Mouse (Mus musculus) ES-E14 (cell line): ENCODE results near the gene Upk3b. TPM values are rescaled to one million over a fixed set of nuclear protein-coding genes. Genes with fewer than 3 reads are reported as not detected.
A peak's percentile ranks its signal among the peaks of the same experiment; 100 is the strongest.

ENCODE experiments used
- DNase-seq: peaks from one replicate; pipeline ENCODE4 v3.0.0-alpha.2; 2013; ENCODE audit warnings: low read depth, low spot score
- H3K27ac ChIP-seq: 2 replicates; pipeline ENCODE4 v1.5.1; 2012; ENCODE audit warnings: low read depth, mild to moderate bottlenecking, low read length, moderate library complexity, mixed read lengths; ENCODE audit not compliant: poor library complexity, insufficient read depth, severe bottlenecking
- H3K36me3 ChIP-seq: 2 replicates; pipeline ENCODE4 v1.6.1; 2012; ENCODE audit warnings: mild to moderate bottlenecking, low read length, moderate library complexity, mixed read lengths; ENCODE audit not compliant: control insufficient read depth, poor library complexity, insufficient read depth, severe bottlenecking
- H3K4me1 ChIP-seq, 2 experiments: fragments of 150-350 bp in 1 of 2; sonication (generic) in 1 of 2; 2 replicates each; pipeline ENCODE4 v1.6.1; 2012; ENCODE audit warnings: low read length in 2 of 2, mild to moderate bottlenecking in 1 of 2, mixed read lengths in 1 of 2; ENCODE audit not compliant: control insufficient read depth in 2 of 2, insufficient read depth in 2 of 2, poor library complexity in 1 of 2
- H3K4me3 ChIP-seq, 2 experiments: fragments of 150-350 bp in 1 of 2; sonication (generic) in 1 of 2; 2 replicates each; pipeline ENCODE4 v1.5.1; 2012; ENCODE audit warnings: low read length in 2 of 2, low read depth in 1 of 2, mild to moderate bottlenecking in 1 of 2, mixed read lengths in 1 of 2; ENCODE audit not compliant: insufficient read depth in 1 of 2, poor library complexity in 1 of 2, severe bottlenecking in 1 of 2
- H3K9ac ChIP-seq: 2 replicates; pipeline ENCODE4 v1.6.1; 2012; ENCODE audit warnings: low read depth, mild to moderate bottlenecking, low read length, mixed read lengths; ENCODE audit not compliant: poor library complexity, insufficient read depth, severe bottlenecking
- H3K9me3 ChIP-seq: fragments of 150-350 bp; sonication (generic); 2 replicates; pipeline ENCODE4 v1.6.1; 2012; ENCODE audit warnings: low read depth, mild to moderate bottlenecking, low read length; ENCODE audit not compliant: control insufficient read depth, insufficient read depth
- CHD2 ChIP-seq: IDR thresholded peaks from 2 replicates; pipeline ENCODE4 v1.6.1; 2014; ENCODE audit warnings: mild to moderate bottlenecking, low read depth, low read length, inconsistent platforms
- HCFC1 ChIP-seq: IDR thresholded peaks from 2 replicates; pipeline ENCODE4 v1.6.1; 2012; ENCODE audit warnings: low read length, inconsistent platforms, borderline replicate concordance; ENCODE audit not compliant: insufficient read depth
- MAFK ChIP-seq: IDR thresholded peaks from 2 replicates; pipeline ENCODE4 v1.6.1; 2014; ENCODE audit warnings: mild to moderate bottlenecking, low read depth, low read length, inconsistent platforms; ENCODE audit not compliant: insufficient read depth
- ZC3H11A ChIP-seq: IDR thresholded peaks from 2 replicates; pipeline ENCODE4 v1.6.1; 2012; ENCODE audit warnings: low read depth, mild to moderate bottlenecking, inconsistent platforms, low read length, borderline replicate concordance
- ZNF384 ChIP-seq: IDR thresholded peaks from 2 replicates; pipeline ENCODE4 v1.6.1; 2012; ENCODE audit warnings: low read depth, low read length, inconsistent platforms
- in situ Hi-C, 2 experiments: fragments of 600-800 bp; cut with MboI; formaldehyde crosslinking; loops; one replicate each; pipeline ENCODE4 v1.15.1; 2025; ENCODE audit warnings: low sequenced_read_pairs in 2 of 2, inconsistent platforms in 1 of 2; ENCODE audit not compliant: unreplicated experiment in 2 of 2
- total RNA-seq: library from RNA; depleted of rRNA; stranded (reverse); fragments of 300-350 nt; gene quantifications from 2 replicates; pipeline ENCODE4 v1.2.3, GENCODE M21; 2012

Upk3b gene
- total RNA-seq, 1 experiment, result 1.6 TPM

GRCm38 (mm10) chr5:136078136-136078535, 39.8 kb downstream of the Upk3b start:
- no peak for DNase-seq
- in situ Hi-C loops, result no loop called here
- no peak overlapping the region for H3K4me3 ChIP-seq
- peaks cover 6 to 12% of the 10 kb centered on the region in 2 experiments; a peak in 2 of 4 replicates for H3K4me1 ChIP-seq
- no peak for TF ChIP-seq HCFC1
- no peak for TF ChIP-seq ZC3H11A
- no peak for TF ChIP-seq CHD2
- TF ChIP-seq ZNF384, result no peak
- TF ChIP-seq MAFK, result no peak
- H3K9ac ChIP-seq, result no peak overlapping the region
- no peak overlapping the region for H3K27ac ChIP-seq
- H3K9me3 ChIP-seq, result no peaks in the 10 kb centered on the region
- no peaks in the 10 kb centered on the region for H3K36me3 ChIP-seq

DNA sequence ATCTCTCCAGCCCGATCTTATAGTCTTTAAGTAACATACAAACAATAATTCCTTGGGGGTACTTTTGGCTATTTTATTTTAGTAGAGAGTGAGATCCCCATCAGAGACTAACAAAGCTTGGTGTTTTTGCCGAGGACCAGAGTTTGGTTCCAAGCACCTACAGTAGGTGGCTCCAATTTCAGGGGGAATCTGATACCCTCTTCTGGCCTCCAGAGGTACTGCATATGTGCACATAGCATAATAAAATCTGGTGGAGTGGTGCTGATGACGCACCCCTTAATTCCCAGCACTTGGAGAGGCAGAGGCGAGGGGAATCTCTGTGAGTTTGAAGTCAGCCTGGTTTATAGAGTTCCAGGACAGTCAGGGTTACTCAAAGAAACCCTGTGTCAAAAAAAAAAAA, 44.0 kb downstream of the Upk3b start:
- in situ Hi-C loops, result no loop called here
- H3K27ac ChIP-seq, result no peak overlapping the region

GRCm38 (mm10) chr5:136083669-136084107, 45.4 kb downstream of the Upk3b start, which contains the start of gene Rasa4:
Rasa4 (plus strand) TSS chr5:136083916.
- Histone ChIP-seq H3K27ac (no peak within 1 kb of the TSS), H3K36me3 (no peaks in the 10 kb centered on the region), H3K4me3 (peak within 1 kb of the TSS; percentile 63 to 97), H3K9me3 (no peaks in the 10 kb centered on the region), H3K4me1 (peaks cover 4 to 18% of the 10 kb centered on the region in 2 experiments; a peak in 3 of 4 replicates), H3K9ac (peak within 1 kb of the TSS; percentile 33)
- in situ Hi-C loops, result no loop called here
- no peak for TF ChIP-seq HCFC1
- TF ChIP-seq ZNF384, result no peak
- no peak for TF ChIP-seq MAFK
- TF ChIP-seq CHD2, result no peak
- TF ChIP-seq ZC3H11A, result no peak
- peak; percentile 94 for DNase-seq

More for the DNA sequence above, 44.0 kb downstream of the Upk3b start:
- no peak overlapping the region for H3K4me3 ChIP-seq
- no peak overlapping the region for H3K9ac ChIP-seq
- no peak for DNase-seq
- TF ChIP-seq ZNF384 (no peak), ZC3H11A (0 out of 2 replicates have a peak, but pooled peaks have one; percentile 10), CHD2 (no peak), MAFK (no peak), HCFC1 (no peak)
- H3K36me3 ChIP-seq, result no peaks in the 10 kb centered on the region
- H3K4me1 ChIP-seq, result peaks cover 5 to 13% of the 10 kb centered on the region in 2 experiments; a peak in 2 of 4 replicates
- no peaks in the 10 kb centered on the region for H3K9me3 ChIP-seq

DNA sequence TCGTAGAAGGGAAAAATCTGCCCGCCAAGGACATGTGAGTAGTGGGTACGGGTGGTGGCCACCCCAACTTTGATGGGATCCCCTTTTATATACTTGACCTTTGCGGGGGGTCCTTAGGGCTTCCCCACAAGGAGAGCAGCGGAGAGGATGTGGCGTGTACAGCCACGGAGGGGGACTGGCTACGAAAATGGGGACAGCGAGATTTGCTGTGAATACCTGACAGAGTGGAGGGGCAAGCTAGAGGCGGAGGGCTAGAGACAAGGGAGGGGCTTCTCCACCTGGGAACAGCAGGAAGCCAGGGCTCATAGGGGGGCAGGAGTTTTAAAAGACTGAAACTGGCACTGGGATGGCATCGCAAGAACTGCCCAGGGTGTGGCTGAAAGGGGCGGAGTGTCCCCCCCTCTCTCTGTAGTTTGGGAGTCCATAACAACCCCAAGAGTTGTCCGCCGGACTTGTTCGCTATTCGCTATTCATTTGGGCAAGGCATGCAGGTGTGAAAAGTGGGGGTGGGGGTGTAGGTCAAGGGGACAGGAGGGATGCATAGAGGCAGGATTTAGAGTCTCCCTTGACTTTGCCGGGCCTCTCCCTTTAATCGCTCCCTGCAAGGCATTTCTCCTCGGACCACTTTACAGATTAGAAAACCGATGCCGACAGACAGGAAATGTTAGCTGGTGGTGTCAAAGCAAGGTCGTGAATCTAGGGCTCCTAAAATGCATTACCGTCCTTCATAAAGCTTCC, 46.0 kb downstream of the Upk3b start:
- peak overlapping the region; percentile 63 to 97 for H3K4me3 ChIP-seq
- TF ChIP-seq ZNF384 (no peak), ZC3H11A (no peak), HCFC1 (no peak), MAFK (no peak), CHD2 (no peak)
- no peaks in the 10 kb centered on the region for H3K36me3 ChIP-seq
- H3K4me1 ChIP-seq, result peaks cover 4 to 23% of the 10 kb centered on the region in 2 experiments; a peak in 3 of 4 replicates
- no peak for DNase-seq
- no peaks in the 10 kb centered on the region for H3K9me3 ChIP-seq
- in situ Hi-C loops, result no loop called here
- H3K27ac ChIP-seq, result no peak overlapping the region
- peak overlapping the region; percentile 33 for H3K9ac ChIP-seq
